Comparison of ENCODE assay signal across 8 mouse cellular contexts in the genomic region with DNA sequence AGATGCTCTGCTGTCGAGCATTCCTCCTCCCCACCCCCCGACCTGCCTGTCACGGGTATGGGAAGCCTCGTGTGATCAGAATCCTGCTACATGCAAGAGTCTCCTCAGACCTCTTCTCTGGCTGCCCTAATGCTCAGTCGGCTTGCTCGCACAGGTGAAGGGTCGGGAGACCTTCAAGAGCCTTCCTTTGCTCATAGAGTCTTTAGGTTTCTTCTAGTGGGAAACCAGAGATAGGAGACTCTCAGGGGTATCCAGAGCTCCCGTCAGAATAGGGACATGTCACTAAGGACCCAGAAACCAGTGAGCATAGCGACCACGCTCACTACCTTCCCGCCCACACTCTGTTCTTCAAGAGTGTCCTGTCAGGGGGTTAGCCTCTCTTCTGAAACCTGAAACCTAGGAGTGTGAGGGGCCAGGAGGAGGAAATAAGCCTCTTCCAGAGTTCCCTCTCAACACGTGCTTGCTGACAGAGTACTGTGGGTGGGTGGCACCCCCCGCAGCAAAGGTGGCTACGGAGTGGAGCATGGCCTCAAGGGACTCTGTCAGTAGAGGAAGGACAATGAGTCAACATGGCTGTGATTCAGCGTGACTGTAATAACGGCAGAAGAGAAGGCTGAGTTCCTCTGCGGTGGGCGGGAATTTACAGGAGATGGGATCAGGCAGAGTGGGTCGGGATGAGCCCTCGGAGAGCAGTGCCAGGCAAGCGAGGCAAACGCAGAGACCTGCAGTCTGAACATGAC. TPM values are rescaled to one million over a fixed set of nuclear protein-coding genes. Genes with fewer than 3 reads are reported as not detected.
DNase-seq lines count a peak whose midpoint lies in the region; ATAC-seq and TF ChIP-seq lines count a peak whose summit lies in the region.
"Had no signal": no experiment of that assay in that cellular context is flagged by ENCODE, and none has a peak within 500 bp of the region (broad histone marks: within the 10 kb centered on the region; RNA-seq: fewer than 3 reads in every experiment).

No protein-coding gene starts in this region.

- H3K27me3 ChIP-seq in C2C12 (ENCODE audit: control insufficient read depth, insufficient read depth, insufficient read length) = no peaks in the 10 kb centered on the region

- no peak overlapping the region for H3K4me3 ChIP-seq in C2C12 (ENCODE audit: insufficient read depth, poor library complexity, severe bottlenecking)
- H3K4me3 ChIP-seq: forebrain, embryonic 10.5 days had no signal

- peak overlapping the region; percentile 9 for H3ac ChIP-seq in C2C12 (ENCODE audit: control insufficient read depth, insufficient read length, low read depth)

- peak; percentile 31 for DNase-seq in layer of hippocampus, adult 11-12 months (ENCODE audit: low spot score)
- no peak for DNase-seq in layer of hippocampus, adult 8-10 months (ENCODE audit: low spot score in 2 of 2)
- peak; percentile 76 for DNase-seq in 3T3-L1 (ENCODE audit: low read depth, low spot score)
- DNase-seq in spleen, adult 18-20 months = no peak
- DNase-seq in spleen, postnatal 10 days (ENCODE audit: low spot score in 2 of 2) = no peak

- peak; percentile 55 for ATAC-seq in granulocyte monocyte progenitor cell, adult 5-6 weeks (replicated peaks; ENCODE audit: poor library complexity, severe bottlenecking)

- no peaks in the 10 kb centered on the region for H3K79me3 ChIP-seq in C2C12 (ENCODE audit: low read depth)

- no peaks in the 10 kb centered on the region for H3K36me3 ChIP-seq in C2C12 (ENCODE audit: control insufficient read depth, insufficient read depth)
- H3K36me3 ChIP-seq: forebrain, embryonic 10.5 days had no signal

- no peaks in the 10 kb centered on the region for H3K79me2 ChIP-seq in C2C12 (ENCODE audit: control insufficient read depth, insufficient read depth)

- TF ChIP-seq CTCF in C2C12 (IDR thresholded peaks at IDR 0.05; ENCODE audit: control insufficient read depth, insufficient read depth, insufficient read length) = no peak

TF ChIP-seq in C2C12, 6 proteins besides CTCF, POLR2A, EP300 and RAD21:
- peak; percentile 79 for TF ChIP-seq FOSL1 (IDR thresholded peaks at IDR 0.05; ENCODE audit: insufficient read depth, low read length, poor library complexity, severe bottlenecking)
- peak; percentile 98 for TF ChIP-seq MAX (IDR thresholded peaks at IDR 0.05)
- TF ChIP-seq USF1 (IDR thresholded peaks at IDR 0.05; ENCODE audit: low read depth) = peak; percentile 41
- TF ChIP-seq MYOG (IDR thresholded peaks at IDR 0.05; ENCODE audit: control insufficient read depth, extremely low read depth, insufficient read length) = no peak
TF ChIP-seq in C2C12: peak in this region for 3.

RNA-seq across cellular contexts. Expression of a gene that starts 31.6 kb away (rescaled TPM):
- under 1 TPM in 1 of 4 experiments, not detected in 3; 0.18 TPM for total RNA-seq in layer of hippocampus, adult 8-10 months (2022)
- polyA plus RNA-seq in C2C12 (2012; fragmentation: generic; extraction: Trizol) = not detected
- not detected in 2 replicates for total RNA-seq in granulocyte monocyte progenitor cell, adult 5-6 weeks (2014; fragmentation: Nextera tagmentation)
- 0.26 TPM in 1 of 2 replicates, not detected in the other for total RNA-seq in granulocyte monocyte progenitor cell, adult 5-6 weeks (2017)

RNA-seq across cellular contexts. Expression of a gene that starts 33.1 kb away (rescaled TPM):
- total RNA-seq in layer of hippocampus, adult 8-10 months (2022) = 10 to 100 TPM; 18.6 to 21.7 (median 20.6) TPM
- 1.8 TPM for polyA plus RNA-seq in C2C12 (2012; fragmentation: generic; extraction: Trizol)
- total RNA-seq in granulocyte monocyte progenitor cell, adult 5-6 weeks (2014; fragmentation: Nextera tagmentation) = 24.4 and 29.4 TPM in 2 replicates
- total RNA-seq in granulocyte monocyte progenitor cell, adult 5-6 weeks (2017) = 7.9 and 8.5 TPM in 2 replicates

RNA-seq across cellular contexts. Expression of a gene that starts 42.2 kb away (rescaled TPM):
- 10 to 100 TPM; 76.3 to 85.2 (median 77.8) TPM for total RNA-seq in layer of hippocampus, adult 8-10 months (2022)
- 77.5 TPM for polyA plus RNA-seq in C2C12 (2012; fragmentation: generic; extraction: Trizol)
- total RNA-seq in granulocyte monocyte progenitor cell, adult 5-6 weeks (2014; fragmentation: Nextera tagmentation) = 44.6 and 51.7 TPM in 2 replicates
- 22.9 and 23.2 TPM in 2 replicates for total RNA-seq in granulocyte monocyte progenitor cell, adult 5-6 weeks (2017)

RNA-seq across cellular contexts. Expression of a gene that starts 42.4 kb away (rescaled TPM):
- total RNA-seq in layer of hippocampus, adult 8-10 months (2022) = 1 to 10 TPM in 2 of 4 experiments, under 1 TPM in 2; 0.87 to 1.9 (median 1.3) TPM
- polyA plus RNA-seq in C2C12 (2012; fragmentation: generic; extraction: Trizol) = 1.0 TPM
- total RNA-seq in granulocyte monocyte progenitor cell, adult 5-6 weeks (2014; fragmentation: Nextera tagmentation) = not detected in 2 replicates
- total RNA-seq in granulocyte monocyte progenitor cell, adult 5-6 weeks (2017) = 0.10 and 1.1 TPM in 2 replicates

RNA-seq across cellular contexts. Expression of a gene that starts 53.8 kb away (rescaled TPM):
- 1 to 10 TPM; 4.3 to 6.9 (median 6.3) TPM for total RNA-seq in layer of hippocampus, adult 8-10 months (2022)
- polyA plus RNA-seq in C2C12 (2012; fragmentation: generic; extraction: Trizol) = 21.1 TPM
- 12.2 and 22.1 TPM in 2 replicates for total RNA-seq in granulocyte monocyte progenitor cell, adult 5-6 weeks (2014; fragmentation: Nextera tagmentation)
- 22.0 and 30.0 TPM in 2 replicates for total RNA-seq in granulocyte monocyte progenitor cell, adult 5-6 weeks (2017)

Comparison
In these comparisons a context has a peak if more than half of its experiments do, and no peak if none do; other contexts are left out.
1. DNase-seq: peak in layer of hippocampus, adult 11-12 months (single experiment) and 3T3-L1 (single experiment); none in layer of hippocampus, adult 8-10 months (0 of 2), spleen, adult 18-20 months (0 of 2) and spleen, postnatal 10 days (0 of 2).